Mouse (Mus musculus): ENCODE results near the gene Slc4a4.

Gene Slc4a4

GRCm38 (mm10) chr5:89194654-89195053 lies 308.0 kb downstream of the Slc4a4 start:
- no peak for DNase-seq

GRCm38 (mm10) chr5:89198501-89198900 lies 311.9 kb downstream of the Slc4a4 start:
- no peak for DNase-seq

GRCm38 (mm10) chr5:89209973-89210703 lies 323.5 kb downstream of the Slc4a4 start:
- DNase-seq, result no peak

- DNase-seq, result no peak
Measured at GRCm38 (mm10) chr5:89211057-89211456, 324.4 kb downstream of the Slc4a4 start.

- DNase-seq, result peak; percentile 25 to 55
Measured at GRCm38 (mm10) chr5:89218222-89218621, 331.6 kb downstream of the Slc4a4 start.

- no peak for DNase-seq
Measured at GRCm38 (mm10) chr5:89218709-89219108, 332.1 kb downstream of the Slc4a4 start.

- peak; percentile 23 to 48 for DNase-seq
Measured at GRCm38 (mm10) chr5:89221658-89222057, 335.0 kb downstream of the Slc4a4 start.

GRCm38 (mm10) chr5:89223061-89223740 lies 336.6 kb downstream of the Slc4a4 start:
- DNase-seq, result peak in 1 of 2 experiments; percentile 40

- DNase-seq, result peak in 1 of 2 experiments; percentile 27
Measured at GRCm38 (mm10) chr5:89223744-89224368, 337.2 kb downstream of the Slc4a4 start.

- no peak for DNase-seq
Measured at GRCm38 (mm10) chr5:89227948-89228347, 341.3 kb downstream of the Slc4a4 start.

GRCm38 (mm10) chr5:89229606-89230005 lies 343.0 kb downstream of the Slc4a4 start:
- no peak for DNase-seq

- no peak for DNase-seq
Measured at GRCm38 (mm10) chr5:89232313-89232712, 345.7 kb downstream of the Slc4a4 start.

GRCm38 (mm10) chr5:89251806-89252205 lies 365.2 kb downstream of the Slc4a4 start:
- DNase-seq, result no peak

GRCm38 (mm10) chr5:89259804-89260492 lies 373.3 kb downstream of the Slc4a4 start:
- no peak for DNase-seq

- DNase-seq, result peak; percentile 29 to 41
Measured at GRCm38 (mm10) chr5:89277049-89277448, 390.4 kb downstream of the Slc4a4 start.

GRCm38 (mm10) chr5:89277616-89278015 lies 391.0 kb downstream of the Slc4a4 start:
- DNase-seq, result peak; percentile 56 to 86

GRCm38 (mm10) chr5:89278309-89278708 lies 391.7 kb downstream of the Slc4a4 start:
- DNase-seq, result peak in 1 of 2 experiments; percentile 43

GRCm38 (mm10) chr5:89280312-89280863 lies 393.8 kb downstream of the Slc4a4 start:
- no peak for DNase-seq
